Mouse (Mus musculus) C2C12 (cell line): Measurements from ENCODE around the gene Atp8a2. TPM values are rescaled to one million over a fixed set of nuclear protein-coding genes. Genes with fewer than 3 reads are reported as not detected.

Experiments
- H3K27me3 ChIP-seq: one replicate; pipeline ENCODE4 v1.6.1; 2011; ENCODE audit not compliant: control insufficient read depth, insufficient read depth, insufficient read length
- H3K36me3 ChIP-seq: one replicate; pipeline ENCODE4 v1.6.1; 2011; ENCODE audit not compliant: control insufficient read depth, insufficient read depth
- H3K4me3 ChIP-seq: one replicate; pipeline ENCODE4 v1.5.1; 2011; ENCODE audit warnings: mild to moderate bottlenecking, control low read depth; ENCODE audit not compliant: poor library complexity, insufficient read depth, severe bottlenecking
- H3K79me2 ChIP-seq: one replicate; pipeline ENCODE4 v1.6.1; 2011; ENCODE audit not compliant: control insufficient read depth, insufficient read depth
- H3K79me3 ChIP-seq: one replicate; pipeline ENCODE4 v1.6.1; 2011; ENCODE audit warnings: low read depth, control low read depth
- H3ac ChIP-seq: one replicate; pipeline ENCODE3; 2011; ENCODE audit warnings: low read depth; ENCODE audit not compliant: control insufficient read depth, insufficient read length
- CEBPB ChIP-seq: IDR thresholded peaks from one replicate; pipeline ENCODE4 v1.6.1; 2011; ENCODE audit warnings: low read depth, mild to moderate bottlenecking, control low read depth, moderate library complexity
- CTCF ChIP-seq: IDR thresholded peaks from one replicate; pipeline ENCODE4 v1.5.1; 2011; ENCODE audit not compliant: control insufficient read depth, insufficient read depth, insufficient read length
- FOSL1 ChIP-seq: IDR thresholded peaks from one replicate; pipeline ENCODE4 v1.8.0; 2011; ENCODE audit warnings: mild to moderate bottlenecking, low read length; ENCODE audit not compliant: poor library complexity, insufficient read depth, severe bottlenecking
- MAX ChIP-seq: IDR thresholded peaks from one replicate; pipeline ENCODE4 v1.6.1; 2011; ENCODE audit warnings: mild to moderate bottlenecking, control low read depth
- MYOD1 ChIP-seq: IDR thresholded peaks from one replicate; pipeline ENCODE4 v1.6.1; 2011; ENCODE audit warnings: low read depth; ENCODE audit not compliant: control insufficient read depth, insufficient read length
- MYOG ChIP-seq: IDR thresholded peaks from one replicate; pipeline ENCODE4 v1.6.1; 2011; ENCODE audit not compliant: control insufficient read depth, insufficient read length; ENCODE audit errors: extremely low read depth
- USF1 ChIP-seq: IDR thresholded peaks from one replicate; pipeline ENCODE4 v1.6.1; 2011; ENCODE audit warnings: low read depth, mild to moderate bottlenecking, control low read depth, moderate library complexity
- polyA plus RNA-seq: library from polyadenylated mRNA; unstranded; fragments of >200 nt; fragmentation: generic; extraction: Trizol; gene quantifications from one replicate; pipeline ENCODE4 v1.2.1, GENCODE M21; 2012; ENCODE audit warnings: missing spikeins

Atp8a2 gene
- polyA plus RNA-seq, 1 experiment = under 0.01 TPM

- peaks cover 14% of the 10 kb centered on the region for H3K27me3 ChIP-seq
- no peaks in the 10 kb centered on the region for H3K36me3 ChIP-seq
- TF ChIP-seq MYOG (no peak), CEBPB (no peak)
- H3K79me2 ChIP-seq = no peaks in the 10 kb centered on the region
- no peak overlapping the region for H3K4me3 ChIP-seq
- H3ac ChIP-seq = no peak overlapping the region
- H3K79me3 ChIP-seq = no peaks in the 10 kb centered on the region
These were observed 487.3 kb downstream of the Atp8a2 start for GRCm38 (mm10) chr14:59709505-59710335.

DNA sequence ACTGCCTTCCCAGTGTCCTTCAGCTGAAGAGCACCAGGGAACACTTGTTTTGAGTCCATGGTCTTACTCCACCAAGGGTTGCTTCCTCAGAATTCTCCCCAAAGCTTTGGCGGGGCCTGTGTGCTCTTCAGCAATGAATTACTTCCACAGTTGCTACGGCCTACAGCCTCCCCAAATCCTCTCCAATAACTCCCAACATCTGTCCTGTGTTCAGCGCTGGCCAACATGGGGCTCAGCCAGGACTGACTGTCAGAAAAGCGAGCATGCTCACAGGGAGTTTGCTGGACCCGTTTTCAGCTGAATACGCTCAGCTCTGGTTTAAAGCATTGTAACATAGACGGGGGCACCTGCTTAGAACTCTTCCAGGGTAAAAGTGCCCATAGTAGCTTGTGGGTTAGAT, 489.0 kb downstream of the Atp8a2 start:
- Histone ChIP-seq H3K36me3 (no peaks in the 10 kb centered on the region), H3ac (no peak overlapping the region), H3K79me2 (no peaks in the 10 kb centered on the region), H3K4me3 (no peak overlapping the region), H3K79me3 (no peaks in the 10 kb centered on the region), H3K27me3 (peaks cover 17% of the 10 kb centered on the region)
- TF ChIP-seq MAX = no peak
- TF ChIP-seq FOSL1 = no peak
- no peak for TF ChIP-seq MYOG
- TF ChIP-seq CTCF = no peak
- TF ChIP-seq USF1 = no peak
- no peak for TF ChIP-seq MYOD1
- TF ChIP-seq CEBPB = no peak

GRCm38 (mm10) chr14:59705326-59706058, 491.5 kb downstream of the Atp8a2 start:
- H3K4me3 ChIP-seq = no peak overlapping the region
- no peaks in the 10 kb centered on the region for H3K79me3 ChIP-seq
- H3K79me2 ChIP-seq = no peaks in the 10 kb centered on the region
- no peak overlapping the region for H3ac ChIP-seq
- TF ChIP-seq CTCF (no peak), MAX (no peak), MYOD1 (no peak), USF1 (no peak), CEBPB (no peak), MYOG (no peak), FOSL1 (no peak)
- H3K36me3 ChIP-seq = no peaks in the 10 kb centered on the region
- H3K27me3 ChIP-seq = peaks cover 17% of the 10 kb centered on the region

DNA sequence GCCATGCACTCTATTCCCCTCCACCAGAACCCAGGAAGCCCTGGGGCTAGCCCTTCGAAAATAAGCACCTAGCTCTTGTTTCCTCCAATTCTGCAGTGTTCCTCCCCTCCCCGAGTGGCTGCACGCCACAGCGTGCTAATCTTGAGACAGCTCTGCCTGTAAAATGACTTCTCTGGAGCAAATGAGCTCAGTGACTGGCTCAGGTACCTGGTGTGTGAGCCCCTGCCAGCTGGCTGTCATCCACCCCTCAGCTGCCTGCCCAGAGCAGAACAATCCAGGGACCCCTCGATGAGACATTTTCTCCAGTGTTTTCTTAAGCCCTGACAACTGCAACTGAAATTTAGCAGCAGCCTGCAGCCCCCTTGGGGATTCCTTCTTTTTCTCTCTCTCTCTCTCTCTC, 495.5 kb downstream of the Atp8a2 start:
- H3K79me2 ChIP-seq = no peaks in the 10 kb centered on the region
- no peak overlapping the region for H3ac ChIP-seq
- no peak overlapping the region for H3K4me3 ChIP-seq
- H3K27me3 ChIP-seq = peaks cover 21% of the 10 kb centered on the region
- no peaks in the 10 kb centered on the region for H3K36me3 ChIP-seq
- TF ChIP-seq FOSL1 (no peak), MYOG (no peak), CTCF (no peak), CEBPB (no peak), USF1 (no peak)
- H3K79me3 ChIP-seq = no peaks in the 10 kb centered on the region

- H3K27me3 ChIP-seq = peaks cover 16% of the 10 kb centered on the region
- H3ac ChIP-seq = no peak overlapping the region
- no peak overlapping the region for H3K4me3 ChIP-seq
- H3K79me3 ChIP-seq = no peaks in the 10 kb centered on the region
- no peaks in the 10 kb centered on the region for H3K36me3 ChIP-seq
- H3K79me2 ChIP-seq = no peaks in the 10 kb centered on the region
- no peak for TF ChIP-seq MYOD1
These were observed 501.8 kb downstream of the Atp8a2 start for GRCm38 (mm10) chr14:59695160-59695559.

- TF ChIP-seq CEBPB (no peak), MYOG (no peak), FOSL1 (no peak), CTCF (no peak)
- H3K36me3 ChIP-seq = no peaks in the 10 kb centered on the region
- H3K27me3 ChIP-seq = peaks cover 8% of the 10 kb centered on the region
- no peak overlapping the region for H3K4me3 ChIP-seq
- no peaks in the 10 kb centered on the region for H3K79me2 ChIP-seq
- no peaks in the 10 kb centered on the region for H3K79me3 ChIP-seq
- H3ac ChIP-seq = no peak overlapping the region
These were observed 504.8 kb downstream of the Atp8a2 start for GRCm38 (mm10) chr14:59692164-59692563.
